Mouse (Mus musculus): ENCODE results near the gene Gm10220. TPM values are rescaled to one million over a fixed set of nuclear protein-coding genes. Genes with fewer than 3 reads are reported as not detected.
"Not testable (repeated sequence)": the region's sequence is repeated elsewhere in the genome, so short reads cannot be mapped to it uniquely, and the experiment has no call there.

The Gm10220 gene
- polyA plus RNA-seq (2012; fragmentation: generic; extraction: Trizol) = not detected

GRCm38 (mm10) chr5:26121321-26121720 lies at the start of gene Gm10220:
Gm10220 (minus strand) TSS chr5:26121421.
- not testable (repeated sequence) for H3K79me2 ChIP-seq (ENCODE audit: control insufficient read depth, insufficient read depth); H3K27me3 ChIP-seq (ENCODE audit: control insufficient read depth, insufficient read depth, insufficient read length); H3K4me3 ChIP-seq; H3K36me3 ChIP-seq (ENCODE audit: control insufficient read depth, insufficient read depth); H3ac ChIP-seq (ENCODE audit: control insufficient read depth, insufficient read length); H3K4me2 ChIP-seq (ENCODE audit: low read depth)

- Histone ChIP-seq H3K4me3 (no peak overlapping the region), H3K36me3 (ENCODE audit: control insufficient read depth, insufficient read depth) (no peaks in the 10 kb centered on the region), H3K27me3 (ENCODE audit: control insufficient read depth, insufficient read depth, insufficient read length) (no peaks in the 10 kb centered on the region), H3K4me2 (ENCODE audit: low read depth) (no peak overlapping the region), H3K79me2 (ENCODE audit: control insufficient read depth, insufficient read depth) (no peaks in the 10 kb centered on the region), H3ac (ENCODE audit: control insufficient read depth, insufficient read length) (no peak overlapping the region)
- no peak for TF ChIP-seq CEBPB (IDR thresholded peaks at IDR 0.05; ENCODE audit: insufficient read depth, poor library complexity, severe bottlenecking)
- no peak for TF ChIP-seq SRF (IDR thresholded peaks at IDR 0.05; ENCODE audit: control insufficient read depth, insufficient read length, low read depth)
- TF ChIP-seq MYOD1 (IDR thresholded peaks at IDR 0.05; ENCODE audit: control insufficient read depth in 1 of 3, insufficient read length in 2 of 3, low read depth in 2 of 3) = no peak
- no peak for TF ChIP-seq POLR2A (IDR thresholded peaks at IDR 0.05; ENCODE audit: insufficient read length, low read depth)
These were observed 48.6 kb upstream of the Gm10220 start for GRCm38 (mm10) chr5:26169855-26170254.

DNA sequence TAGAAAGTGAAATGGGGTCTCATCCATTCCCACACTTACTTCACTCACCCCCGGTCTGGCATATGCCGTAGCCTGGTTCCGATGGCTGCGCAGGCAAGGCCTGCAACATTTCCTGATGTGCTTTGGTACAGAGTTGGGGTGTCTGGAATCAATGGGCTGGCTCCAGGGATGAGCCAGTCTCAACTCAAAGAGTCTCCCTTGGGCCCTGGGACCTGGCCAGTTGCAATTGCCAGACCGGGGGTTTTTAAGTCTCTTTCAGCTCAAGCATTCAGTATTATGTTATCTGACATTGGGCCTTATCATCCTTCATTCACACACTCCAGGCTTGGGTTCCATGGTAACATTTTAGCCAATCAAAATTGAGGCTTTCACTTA lies 44.6 kb upstream of the Gm10220 start:
- Histone ChIP-seq H3K79me2 (ENCODE audit: control insufficient read depth, insufficient read depth) (no peaks in the 10 kb centered on the region), H3K36me3 (ENCODE audit: control insufficient read depth, insufficient read depth) (no peaks in the 10 kb centered on the region), H3K4me2 (ENCODE audit: low read depth) (no peak overlapping the region), H3K4me3 (no peak overlapping the region), H3ac (ENCODE audit: control insufficient read depth, insufficient read length) (no peak overlapping the region), H3K27me3 (ENCODE audit: control insufficient read depth, insufficient read depth, insufficient read length) (no peaks in the 10 kb centered on the region)
- no peak for TF ChIP-seq MAX (IDR thresholded peaks at IDR 0.05; ENCODE audit: low read depth)
- no peak for TF ChIP-seq MYOG (IDR thresholded peaks at IDR 0.05; ENCODE audit: control insufficient read depth in 1 of 3, insufficient read depth in 1 of 3, insufficient read length in 2 of 3, low read depth in 2 of 3)
- TF ChIP-seq SRF (IDR thresholded peaks at IDR 0.05; ENCODE audit: control insufficient read depth, insufficient read length, low read depth) = no peak
- no peak for TF ChIP-seq USF1 (IDR thresholded peaks at IDR 0.05; ENCODE audit: low read depth)
- no peak for TF ChIP-seq CEBPB (IDR thresholded peaks at IDR 0.05; ENCODE audit: insufficient read depth, poor library complexity, severe bottlenecking)
- TF ChIP-seq E2F4 (IDR thresholded peaks at IDR 0.05; ENCODE audit: insufficient read depth) = no peak
- TF ChIP-seq TCF3 (IDR thresholded peaks at IDR 0.05; ENCODE audit: insufficient read length, low read depth) = no peak

DNA sequence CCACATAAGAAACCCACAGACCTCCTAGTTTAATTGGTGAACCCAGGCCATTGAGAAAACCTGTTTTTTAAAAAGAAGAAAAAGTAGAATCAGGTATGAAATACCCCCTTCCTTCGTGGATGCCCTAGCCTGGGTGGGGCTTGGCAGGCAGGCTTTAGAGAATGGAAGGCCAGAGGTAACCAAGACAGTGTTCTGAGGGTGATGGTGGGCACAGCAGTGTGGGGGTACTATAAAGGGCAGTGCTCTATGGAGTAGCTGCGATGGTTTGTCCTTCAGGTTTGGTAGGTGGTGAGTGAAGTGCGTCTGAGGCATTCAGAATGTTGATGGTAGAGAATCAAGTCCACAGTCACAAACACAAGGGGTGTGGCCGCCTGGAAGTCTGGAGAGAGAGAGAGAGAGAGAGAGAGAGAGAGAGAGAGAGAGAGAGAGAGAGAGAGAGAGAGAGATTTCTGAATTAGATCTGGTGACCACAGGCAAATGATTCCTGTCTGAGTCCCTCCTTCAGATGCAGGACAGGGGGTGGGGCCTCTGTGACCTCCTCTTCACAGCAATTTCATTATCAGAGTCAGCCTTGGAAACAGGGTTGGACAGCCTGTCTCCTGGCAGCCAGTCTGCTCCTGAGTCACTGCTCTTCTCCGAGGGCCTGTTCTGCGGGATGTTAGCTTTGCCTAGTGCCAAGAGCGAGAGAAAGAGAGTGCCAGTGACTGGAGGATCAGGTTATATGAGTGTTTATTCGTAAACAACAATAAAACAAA lies 44.0 kb upstream of the Gm10220 start:
- Histone ChIP-seq H3K27me3 (ENCODE audit: control insufficient read depth, insufficient read depth, insufficient read length) (no peaks in the 10 kb centered on the region), H3ac (ENCODE audit: control insufficient read depth, insufficient read length) (no peak overlapping the region), H3K4me3 (no peak overlapping the region), H3K4me2 (ENCODE audit: low read depth) (no peak overlapping the region), H3K79me2 (ENCODE audit: control insufficient read depth, insufficient read depth) (no peaks in the 10 kb centered on the region), H3K36me3 (ENCODE audit: control insufficient read depth, insufficient read depth) (no peaks in the 10 kb centered on the region)
- no peak for TF ChIP-seq SRF (IDR thresholded peaks at IDR 0.05; ENCODE audit: control insufficient read depth, insufficient read length, low read depth)
- TF ChIP-seq MYOG (IDR thresholded peaks at IDR 0.05; ENCODE audit: control insufficient read depth in 1 of 3, insufficient read depth in 1 of 3, insufficient read length in 2 of 3, low read depth in 2 of 3) = no peak
- no peak for TF ChIP-seq POLR2AphosphoS2 (IDR thresholded peaks at IDR 0.05; ENCODE audit: insufficient read length, low read depth)
- TF ChIP-seq CEBPB (IDR thresholded peaks at IDR 0.05; ENCODE audit: insufficient read depth, poor library complexity, severe bottlenecking) = no peak
- TF ChIP-seq USF1 (IDR thresholded peaks at IDR 0.05; ENCODE audit: low read depth) = no peak
- TF ChIP-seq MYOD1 (IDR thresholded peaks at IDR 0.05; ENCODE audit: control insufficient read depth in 1 of 3, insufficient read length in 2 of 3, low read depth in 2 of 3) = no peak
- no peak for TF ChIP-seq MAX (IDR thresholded peaks at IDR 0.05; ENCODE audit: low read depth)

DNA sequence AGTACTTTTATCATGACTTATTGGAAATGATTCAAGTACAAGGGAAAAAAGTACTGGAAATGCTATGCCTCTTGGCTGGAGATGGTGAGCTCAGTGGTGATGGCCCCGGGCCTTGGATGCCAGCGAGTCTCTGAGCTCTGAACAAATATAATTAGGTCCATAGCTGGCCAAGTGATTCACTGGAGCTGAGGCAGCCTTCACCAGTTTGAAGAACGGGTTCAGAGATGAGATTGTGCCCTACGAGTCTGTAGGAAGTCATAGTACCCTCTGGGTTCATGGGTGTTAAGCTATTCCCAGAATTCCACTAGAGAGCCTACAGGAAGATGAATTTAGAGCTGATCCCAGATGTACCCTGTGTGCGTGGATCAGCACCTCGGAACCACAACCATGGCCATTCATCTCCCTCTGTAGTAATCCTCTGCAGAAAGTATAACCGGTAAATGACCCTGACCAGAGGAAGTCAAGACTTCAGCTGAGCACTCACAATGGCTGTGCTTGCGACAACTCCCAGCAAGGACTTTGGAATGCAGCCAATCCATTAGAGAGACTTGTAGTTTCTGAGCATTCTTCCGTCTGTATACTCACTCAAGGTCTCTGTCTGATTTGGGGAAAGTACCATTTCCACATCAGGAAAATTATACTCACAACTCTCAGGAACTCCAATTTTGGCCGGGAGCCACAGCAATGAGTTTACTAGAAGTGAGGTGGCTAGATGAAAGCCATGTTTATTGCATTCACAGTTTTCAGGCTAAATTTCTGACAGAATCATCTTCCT lies 36.4 kb upstream of the Gm10220 start:
- H3ac ChIP-seq (ENCODE audit: control insufficient read depth, insufficient read length) = no peak overlapping the region
- H3K36me3 ChIP-seq (ENCODE audit: control insufficient read depth, insufficient read depth) = no peaks in the 10 kb centered on the region
- TF ChIP-seq TCF3 (IDR thresholded peaks at IDR 0.05; ENCODE audit: insufficient read length, low read depth) (no peak), REST (IDR thresholded peaks at IDR 0.05; ENCODE audit: insufficient read depth, insufficient read length) (no peak), E2F4 (IDR thresholded peaks at IDR 0.05; ENCODE audit: insufficient read depth) (no peak), CEBPB (IDR thresholded peaks at IDR 0.05; ENCODE audit: insufficient read depth, poor library complexity, severe bottlenecking) (no peak)
- H3K4me3 ChIP-seq = no peak overlapping the region
- no peaks in the 10 kb centered on the region for H3K79me2 ChIP-seq (ENCODE audit: control insufficient read depth, insufficient read depth)
- no peak overlapping the region for H3K4me2 ChIP-seq (ENCODE audit: low read depth)
- H3K27me3 ChIP-seq (ENCODE audit: control insufficient read depth, insufficient read depth, insufficient read length) = no peaks in the 10 kb centered on the region

DNA sequence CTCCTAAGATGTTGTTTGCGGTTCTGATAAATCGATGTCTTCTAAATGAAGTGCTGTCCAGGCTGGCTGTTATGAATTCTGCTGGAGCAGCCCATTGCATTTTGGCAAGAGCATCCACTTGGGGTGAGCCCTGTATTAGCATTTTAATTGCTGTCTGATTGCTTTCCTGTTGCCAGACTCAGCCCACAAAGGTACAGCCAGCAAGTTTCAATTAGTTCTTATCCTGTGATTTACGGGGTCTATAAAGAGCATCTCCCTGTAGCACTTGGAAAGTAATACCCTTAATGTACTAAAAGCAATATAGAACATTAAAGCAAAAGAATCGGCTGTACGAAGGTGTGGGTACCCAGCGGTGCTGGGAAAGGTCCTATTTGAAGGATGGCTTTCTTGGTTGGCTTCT lies 21.7 kb upstream of the Gm10220 start:
- no peaks in the 10 kb centered on the region for H3K27me3 ChIP-seq (ENCODE audit: control insufficient read depth, insufficient read depth, insufficient read length)
- no peak for TF ChIP-seq E2F4 (IDR thresholded peaks at IDR 0.05; ENCODE audit: insufficient read depth)
- TF ChIP-seq TCF3 (IDR thresholded peaks at IDR 0.05; ENCODE audit: insufficient read length, low read depth) = no peak

DNA sequence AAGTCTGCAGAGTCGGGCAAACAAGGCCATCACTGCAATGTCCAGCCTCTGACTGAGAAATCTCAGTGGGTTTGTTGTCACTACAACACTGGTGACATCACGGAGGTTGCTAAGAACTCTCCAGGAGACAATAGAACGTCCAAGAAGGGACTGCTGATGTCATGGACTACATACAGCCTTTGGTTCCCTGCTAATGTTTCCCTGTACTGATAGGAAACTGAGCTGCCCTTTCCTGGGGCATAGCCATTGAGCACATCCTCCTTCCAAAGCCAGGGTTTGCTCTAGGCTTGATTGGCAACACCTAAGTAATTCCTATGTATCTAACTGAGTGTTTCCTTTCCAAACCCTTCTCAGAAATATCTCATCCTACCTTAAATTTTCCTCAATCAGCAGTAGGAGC lies 16.0 kb downstream of the Gm10220 start, which contains the start of gene 5031410I06Rik:
Gene 5031410I06Rik, minus strand, starts transcription at position 101 of the 400 bp plus-strand sequence.
- not testable (repeated sequence) for H3K4me2 ChIP-seq (ENCODE audit: low read depth)

More for the DNA sequence above, 21.7 kb upstream of the Gm10220 start:
- Histone ChIP-seq H3ac (ENCODE audit: control insufficient read depth, insufficient read length) (no peak overlapping the region), H3K79me2 (ENCODE audit: control insufficient read depth, insufficient read depth) (no peaks in the 10 kb centered on the region), H3K4me3 (no peak overlapping the region), H3K4me2 (ENCODE audit: low read depth) (no peak overlapping the region), H3K36me3 (ENCODE audit: control insufficient read depth, insufficient read depth) (no peaks in the 10 kb centered on the region)

DNA sequence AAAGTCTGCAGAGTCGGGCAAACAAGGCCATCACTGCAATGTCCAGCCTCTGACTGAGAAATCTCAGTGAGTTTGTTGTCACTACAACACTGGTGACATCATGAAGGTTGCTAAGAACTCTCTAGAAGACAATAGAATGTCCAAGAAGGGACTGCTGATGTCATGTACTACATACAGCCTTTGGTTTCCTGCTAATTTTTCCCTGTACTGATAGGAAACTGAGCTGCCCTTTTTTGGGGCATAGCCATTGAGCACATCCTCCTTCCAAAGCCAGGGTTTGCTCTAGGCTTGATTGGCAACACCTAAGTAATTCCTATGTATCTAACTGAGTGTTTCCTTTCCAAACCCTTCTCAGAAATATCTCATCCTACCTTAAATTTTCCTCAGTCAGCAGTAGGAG lies 32.0 kb downstream of the Gm10220 start, which contains the start of gene Gm10471:
Gene Gm10471, minus strand, starts transcription at position 101 of the 400 bp plus-strand sequence.
- not testable (repeated sequence) for H3K79me2 ChIP-seq (ENCODE audit: control insufficient read depth, insufficient read depth); H3K27me3 ChIP-seq (ENCODE audit: control insufficient read depth, insufficient read depth, insufficient read length); H3K36me3 ChIP-seq (ENCODE audit: control insufficient read depth, insufficient read depth); H3ac ChIP-seq (ENCODE audit: control insufficient read depth, insufficient read length); H3K4me3 ChIP-seq; H3K4me2 ChIP-seq (ENCODE audit: low read depth)

More for the DNA sequence above, 16.0 kb downstream of the Gm10220 start, which contains the start of gene 5031410I06Rik:
- not testable (repeated sequence) for H3ac ChIP-seq (ENCODE audit: control insufficient read depth, insufficient read length); H3K4me3 ChIP-seq; H3K79me2 ChIP-seq (ENCODE audit: control insufficient read depth, insufficient read depth); H3K36me3 ChIP-seq (ENCODE audit: control insufficient read depth, insufficient read depth); H3K27me3 ChIP-seq (ENCODE audit: control insufficient read depth, insufficient read depth, insufficient read length)

GRCm38 (mm10) chr5:26079023-26079422 lies 42.2 kb downstream of the Gm10220 start:
- not testable (repeated sequence) for H3K79me2 ChIP-seq (ENCODE audit: control insufficient read depth, insufficient read depth); H3ac ChIP-seq (ENCODE audit: control insufficient read depth, insufficient read length); H3K27me3 ChIP-seq (ENCODE audit: control insufficient read depth, insufficient read depth, insufficient read length); H3K36me3 ChIP-seq (ENCODE audit: control insufficient read depth, insufficient read depth); H3K4me2 ChIP-seq (ENCODE audit: low read depth); H3K4me3 ChIP-seq
